9 mouse cellular contexts compared by ENCODE assay signal in the genomic region with DNA sequence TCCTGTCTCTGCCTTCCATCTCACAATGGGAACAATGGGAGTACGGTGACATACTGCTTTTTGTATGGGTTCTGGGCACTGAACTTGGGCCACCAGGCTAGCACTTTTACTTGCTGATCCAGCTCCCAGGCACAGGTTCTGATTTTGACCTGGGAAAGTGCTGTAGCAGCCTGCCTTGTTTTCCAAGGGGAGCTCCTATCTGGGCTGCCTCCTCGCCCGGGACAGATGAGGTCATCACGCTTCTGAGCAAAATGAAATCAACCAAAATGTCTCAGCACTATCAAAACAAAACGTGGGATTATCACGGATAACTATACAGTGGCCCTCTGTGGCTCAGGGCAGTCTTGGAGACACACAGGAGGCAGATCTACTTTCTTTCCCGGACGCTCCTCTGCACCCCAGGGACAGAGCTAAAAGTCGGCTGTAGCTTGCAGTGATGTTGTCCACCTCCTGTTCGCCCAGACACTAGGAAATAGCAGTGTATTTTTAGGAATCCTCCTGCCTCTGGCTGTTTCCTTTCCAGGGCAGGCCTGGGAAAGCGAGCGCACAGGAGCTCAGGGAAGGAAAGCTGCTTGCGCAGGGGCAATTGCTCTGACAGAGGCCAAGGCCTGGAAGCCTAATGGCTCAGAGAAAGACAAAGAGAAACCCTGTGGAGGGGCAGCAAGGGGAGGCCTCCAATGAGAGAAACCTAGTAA. TPM values are rescaled to one million over a fixed set of nuclear protein-coding genes. Genes with fewer than 3 reads are reported as not detected.
A peak's percentile ranks its signal among the peaks of the same experiment; 100 is the strongest.
DNase-seq lines count a peak whose midpoint lies in the region; ATAC-seq and TF ChIP-seq lines count a peak whose summit lies in the region.
"Had no signal": no experiment of that assay in that cellular context is flagged by ENCODE, and none has a peak within 500 bp of the region (broad histone marks: within the 10 kb centered on the region; RNA-seq: fewer than 3 reads in every experiment).

No protein-coding gene starts in this region.

- no peak overlapping the region for H3K4me2 ChIP-seq in lung, postnatal 0 days (replicated peaks; ENCODE audit: low read depth, low read length)
- H3K4me2 ChIP-seq in myocyte (ENCODE audit: low read depth): peak overlapping the region; percentile 14

- 0 out of 2 replicates have a peak overlapping the region, but pooled peaks have one; percentile 9 for H3K27ac ChIP-seq in lung, postnatal 0 days (ENCODE audit: low read length)
- peak overlapping the region; percentile 78 for H3K27ac ChIP-seq in heart, embryonic 10.5 days

- no peaks in the 10 kb centered on the region for H3K79me2 ChIP-seq in myocyte (ENCODE audit: control insufficient read depth, insufficient read depth)

- H3K36me3 ChIP-seq in lung, postnatal 0 days (ENCODE audit: insufficient read depth, low read length): no peaks in the 10 kb centered on the region
- H3K36me3 ChIP-seq in heart, embryonic 10.5 days: no peaks in the 10 kb centered on the region
- no peaks in the 10 kb centered on the region for H3K36me3 ChIP-seq in myocyte (ENCODE audit: control insufficient read depth, insufficient read depth)

- no peaks in the 10 kb centered on the region for H3K27me3 ChIP-seq in lung, postnatal 0 days (replicated peaks; ENCODE audit: insufficient read depth, low read length)
- 0 out of 2 replicates have a peak, but pooled peaks cover 4% of the 10 kb centered on the region for H3K27me3 ChIP-seq in heart, embryonic 10.5 days (ENCODE audit: insufficient read depth, poor library complexity, severe bottlenecking)
- peaks cover 6% of the 10 kb centered on the region for H3K27me3 ChIP-seq in myocyte (ENCODE audit: control insufficient read depth, insufficient read depth, insufficient read length)

- TF ChIP-seq POLR2A in myocyte (IDR thresholded peaks at IDR 0.05; ENCODE audit: insufficient read length, low read depth): no peak

- DNase-seq in lung, postnatal 0 days (ENCODE audit: low spot score): no peak
- no peak for DNase-seq in lung, postnatal 25 days (ENCODE audit: low spot score)
- peak; percentile 78 for DNase-seq in heart, embryonic 10.5 days (ENCODE audit: low spot score)
- peak; percentile 45 to 49 for DNase-seq in kidney, adult 8-10 months
- DNase-seq in spleen, postnatal 14 days (ENCODE audit: low spot score in 2 of 2): no peak
- no peak for DNase-seq in ovary, postnatal 10 days (ENCODE audit: low spot score)
- DNase-seq in gastrocnemius, postnatal 4 days (ENCODE audit: low spot score in 2 of 2): no peak

- TF ChIP-seq EP300 in lung, postnatal 0 days (IDR thresholded peaks at IDR 0.05): no peak

- no peaks in the 10 kb centered on the region for H3K9me3 ChIP-seq in lung, postnatal 0 days (ENCODE audit: low read length)
- no peaks in the 10 kb centered on the region for H3K9me3 ChIP-seq in heart, embryonic 10.5 days

- no peak overlapping the region for H3K4me3 ChIP-seq in lung, postnatal 0 days (ENCODE audit: low read depth, low read length)
- H3K4me3 ChIP-seq in heart, embryonic 10.5 days: no peak overlapping the region; the same call in 1 of the 2 replicates
- no peak overlapping the region for H3K4me3 ChIP-seq in myocyte

- no peak overlapping the region for H3ac ChIP-seq in myocyte (ENCODE audit: control insufficient read depth, insufficient read length)

- TF ChIP-seq CTCF in lung, postnatal 0 days (IDR thresholded peaks at IDR 0.05): no peak

- no peak for ATAC-seq in lung, postnatal 0 days
- ATAC-seq: inflammation-experienced regulatory T-cells, adult 6 months had no signal

- H3K4me1 ChIP-seq in lung, postnatal 0 days (ENCODE audit: insufficient read depth, low read depth, low read length): no peaks in the 10 kb centered on the region; the same call in 1 of the 2 replicates
- peaks cover 34% of the 10 kb centered on the region for H3K4me1 ChIP-seq in heart, embryonic 10.5 days

- WGBS in lung, postnatal 0 days: 56% methylated on average over 13 of the region's 13 CpGs
- 39% methylated on average over 13 of the region's 13 CpGs for WGBS in heart, embryonic 10.5 days

- no peak overlapping the region for H3K9ac ChIP-seq in lung, postnatal 0 days (replicated peaks; ENCODE audit: low read depth)

TF ChIP-seq in myocyte, 11 proteins besides CTCF, POLR2A, EP300 and RAD21:
- TF ChIP-seq MYOG (IDR thresholded peaks at IDR 0.05; ENCODE audit: control insufficient read depth in 1 of 3, insufficient read depth in 1 of 3, insufficient read length in 2 of 3, low read depth in 2 of 3): no peak
- no peak for TF ChIP-seq POLR2AphosphoS2 (IDR thresholded peaks at IDR 0.05; ENCODE audit: insufficient read length, low read depth)
- no peak for TF ChIP-seq SRF (IDR thresholded peaks at IDR 0.05; ENCODE audit: control insufficient read depth, insufficient read length, low read depth)
- TF ChIP-seq MYOD1 (IDR thresholded peaks at IDR 0.05; ENCODE audit: control insufficient read depth in 1 of 3, insufficient read length in 2 of 3, low read depth in 2 of 3): no peak
- TF ChIP-seq TCF3 (IDR thresholded peaks at IDR 0.05; ENCODE audit: insufficient read length, low read depth): no peak
- TF ChIP-seq MAX (IDR thresholded peaks at IDR 0.05; ENCODE audit: low read depth): no peak
- TF ChIP-seq TCF12 (IDR thresholded peaks at IDR 0.05; ENCODE audit: insufficient read depth, poor library complexity, severe bottlenecking): no peak
- no peak for TF ChIP-seq E2F4 (IDR thresholded peaks at IDR 0.05; ENCODE audit: insufficient read depth)
- no peak for TF ChIP-seq USF1 (IDR thresholded peaks at IDR 0.05; ENCODE audit: low read depth)
- no peak for TF ChIP-seq REST (IDR thresholded peaks at IDR 0.05; ENCODE audit: insufficient read depth, insufficient read length)
- no peak for TF ChIP-seq CEBPB (IDR thresholded peaks at IDR 0.05; ENCODE audit: insufficient read depth, poor library complexity, severe bottlenecking)

RNA-seq across cellular contexts. Expression of gene Sox13, which starts 27.8 kb away (rescaled TPM):
- 13.8 and 14.8 TPM in 2 replicates for polyA plus RNA-seq in lung, postnatal 0 days (2015; fragmentation: Nextera tagmentation; extraction: Ambion mirVana)
- polyA plus RNA-seq in heart, embryonic 10.5 days (2016; fragmentation: Nextera tagmentation; extraction: Ambion mirVana): 4.2 and 8.5 TPM in 2 replicates
- polyA plus RNA-seq in myocyte (2012; fragmentation: generic; extraction: Trizol): 0.80 TPM
- total RNA-seq in gastrocnemius, postnatal 4 days (2021): 10 to 100 TPM; 18.1 to 19.3 TPM
- polyA plus RNA-seq: inflammation-experienced regulatory T-cells, adult 6 months had no signal

Comparison
In these comparisons a context has a peak if more than half of its experiments do, and no peak if none do; other contexts are left out.
1. DNase-seq: peak in heart, embryonic 10.5 days (single experiment) and kidney, adult 8-10 months (2 of 2); none in lung, postnatal 0 days (single experiment), lung, postnatal 25 days (single experiment), spleen, postnatal 14 days (0 of 2), ovary, postnatal 10 days (single experiment) and gastrocnemius, postnatal 4 days (0 of 2).